Mouse (Mus musculus) ES-Bruce4 (cell line): Measurements from ENCODE around the gene Ptch1.

Source experiments
- CTCF ChIP-seq: IDR thresholded peaks from one replicate; pipeline ENCODE4 v1.8.1; 2011; ENCODE audit warnings: low read depth, low read length
- EP300 ChIP-seq: IDR thresholded peaks from 2 replicates; pipeline ENCODE4 v1.6.1; 2011; ENCODE audit warnings: low read depth, low read length; ENCODE audit not compliant: insufficient read depth
- POLR2A ChIP-seq: IDR thresholded peaks from one replicate; pipeline ENCODE4 v1.8.1; 2011; ENCODE audit warnings: low read length; ENCODE audit not compliant: insufficient read depth

DNA sequence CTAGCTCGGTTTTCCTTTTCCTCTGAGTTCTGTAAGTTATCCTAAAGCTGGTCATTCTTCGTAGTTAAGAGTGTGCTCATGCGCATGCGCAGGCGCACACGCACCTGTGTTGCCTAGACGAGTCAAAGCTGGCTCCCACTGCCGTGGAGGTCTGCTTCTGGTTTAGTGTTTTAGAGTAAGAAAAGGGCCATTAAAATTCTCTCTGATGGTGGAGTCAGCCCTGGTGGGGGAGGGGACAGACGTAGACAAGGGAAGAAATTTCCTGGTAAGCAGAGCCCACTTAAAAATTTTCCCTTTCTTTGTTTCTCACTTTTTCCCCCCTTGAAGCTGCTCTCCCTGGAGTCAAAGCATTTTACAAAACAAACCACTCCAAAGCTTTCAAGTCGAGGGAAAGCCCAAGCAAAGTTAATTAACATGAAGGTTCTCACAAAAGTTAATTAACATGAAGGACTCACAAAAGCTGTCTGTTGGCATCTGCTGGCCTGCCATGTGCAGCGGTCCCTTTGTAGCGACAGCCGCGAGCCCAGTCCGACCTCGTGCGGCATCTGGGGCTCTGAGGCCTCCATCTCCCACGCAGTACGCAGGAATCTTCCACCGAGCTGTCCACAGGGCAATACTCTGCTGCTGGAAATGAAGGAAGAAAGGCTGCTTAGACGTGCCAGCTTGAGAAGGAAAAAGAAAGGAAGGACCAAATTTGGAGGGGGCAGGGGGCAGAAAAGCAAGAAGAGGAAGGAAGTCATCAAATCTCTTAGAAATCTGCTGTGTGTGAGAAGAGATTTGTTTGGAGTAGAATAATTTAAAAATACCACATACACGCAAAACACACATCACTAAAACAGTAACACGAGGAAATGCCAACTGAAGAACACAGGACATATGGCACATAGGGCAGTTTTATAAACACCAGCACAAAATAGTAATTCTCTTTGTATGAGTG is 76.5 kb downstream of the Ptch1 start, which contains the start of gene Fancc:
- TF ChIP-seq CTCF (no peak), POLR2A (no peak), EP300 (no peak)
